Mouse (Mus musculus) bone marrow, adult 2 months (tissue): Measurements from ENCODE around the gene Pfdn2. TPM values are rescaled to one million over a fixed set of nuclear protein-coding genes. Genes with fewer than 3 reads are reported as not detected.

Experiments used
- H3K27ac ChIP-seq: fragments of 200-500 bp; 2 replicates; pipeline ENCODE4 v1.5.1; 2012; ENCODE audit warnings: low read depth, mild to moderate bottlenecking, control low read depth, inconsistent platforms, low read length; ENCODE audit not compliant: control insufficient read depth, poor library complexity, insufficient read depth
- H3K4me1 ChIP-seq: fragments of 200-500 bp; 2 replicates; pipeline ENCODE4 v1.6.1; 2011; ENCODE audit warnings: low read length; ENCODE audit not compliant: control insufficient read depth, insufficient read depth
- H3K4me3 ChIP-seq: fragments of 200-500 bp; replicated peaks from 2 replicates; pipeline ENCODE3; 2011; ENCODE audit warnings: mild to moderate bottlenecking, low read depth, low read length, control low read depth; ENCODE audit not compliant: control insufficient read depth
- CTCF ChIP-seq: fragments of 200-500 bp; IDR thresholded peaks from 2 replicates; pipeline ENCODE4 v1.5.1; 2011; ENCODE audit warnings: low read length, control low read depth; ENCODE audit not compliant: control insufficient read depth, insufficient read depth
- POLR2A ChIP-seq: fragments of 200-500 bp; IDR thresholded peaks from 2 replicates; pipeline ENCODE4 v1.6.1; 2011; ENCODE audit warnings: low read depth, mild to moderate bottlenecking, control low read depth, low read length, borderline replicate concordance; ENCODE audit not compliant: control insufficient read depth
- WGBS: fragments of 180-500 bp; shearing (Covaris S2); methylation state at CpG from one replicate; pipeline ENCODE4 v1.1.7; 2018; 5-methylcytosine and 5-hydroxymethylcytosine counted together
- polyA plus RNA-seq: library from polyadenylated mRNA; stranded (reverse); fragments of >200 nt; gene quantifications from 2 replicates; pipeline ENCODE4 v1.2.4, GENCODE M21; 2011; ENCODE audit warnings: low replicate concordance; ENCODE audit not compliant: missing spikeins, insufficient read depth, insufficient read length

Gene Pfdn2
- polyA plus RNA-seq, 1 experiment: 94.4 TPM

- TF ChIP-seq CTCF (no peak), POLR2A (0 out of 2 replicates have a peak, but pooled peaks have one; percentile 20)
- Histone ChIP-seq H3K27ac (no peak within 1 kb of the TSS), H3K4me1 (no peaks in the 10 kb centered on the region; the same call in 1 of the 2 replicates), H3K4me3 (peak within 1 kb of the TSS; percentile 77)
- 1% methylated on average over 21 of the region's 21 CpGs for WGBS
These were observed 15.2 kb downstream of the Pfdn2 start, which contains the start of gene Klhdc9 for GRCm38 (mm10) chr1:171360656-171361055. Gene Klhdc9 (minus strand): TSS chr1:171360798.

GRCm38 (mm10) chr1:171361106-171362103, 15.9 kb downstream of the Pfdn2 start:
- peak overlapping the region; percentile 77 for H3K4me3 ChIP-seq
- H3K27ac ChIP-seq: no peak overlapping the region
- H3K4me1 ChIP-seq: peaks cover 2% of the 10 kb centered on the region; the same call in 1 of the 2 replicates
- 46% methylated on average over 16 of the region's 16 CpGs for WGBS
- TF ChIP-seq POLR2A (no peak), CTCF (peak; percentile 87)

- 47% methylated on average over 7 of the region's 7 CpGs for WGBS
- H3K27ac ChIP-seq: no peak overlapping the region
- H3K4me3 ChIP-seq: no peak overlapping the region
- peaks cover 2% of the 10 kb centered on the region; the same call in 1 of the 2 replicates for H3K4me1 ChIP-seq
- TF ChIP-seq POLR2A: no peak
- no peak for TF ChIP-seq CTCF
These were observed 20.5 kb downstream of the Pfdn2 start for GRCm38 (mm10) chr1:171365934-171366333.

GRCm38 (mm10) chr1:171369845-171370556, 24.5 kb downstream of the Pfdn2 start, which contains the start of gene Nectin4:
Gene Nectin4 (plus strand): TSS chr1:171370099.
- no peak within 1 kb of the TSS; the same call in 1 of the 2 replicates for H3K27ac ChIP-seq
- H3K4me3 ChIP-seq: peak within 1 kb of the TSS; percentile 29
- no peak for TF ChIP-seq CTCF
- TF ChIP-seq POLR2A: no peak
- peaks cover 2% of the 10 kb centered on the region; the same call in 1 of the 2 replicates for H3K4me1 ChIP-seq
- WGBS: 17% methylated on average over 20 of the region's 20 CpGs

GRCm38 (mm10) chr1:171372880-171373279, 27.4 kb downstream of the Pfdn2 start:
- Histone ChIP-seq H3K27ac (no peak overlapping the region), H3K4me1 (peaks cover 3% of the 10 kb centered on the region), H3K4me3 (no peak overlapping the region)
- TF ChIP-seq CTCF: no peak
- TF ChIP-seq POLR2A: no peak
- 74% methylated on average over 3 of the region's 3 CpGs for WGBS

GRCm38 (mm10) chr1:171373946-171374345, 28.5 kb downstream of the Pfdn2 start:
- no peak for TF ChIP-seq POLR2A
- no peak for TF ChIP-seq CTCF
- Histone ChIP-seq H3K27ac (no peak overlapping the region), H3K4me1 (peaks cover 3% of the 10 kb centered on the region), H3K4me3 (no peak overlapping the region)
- WGBS: 14% methylated on average over 4 of the region's 4 CpGs

GRCm38 (mm10) chr1:171375646-171376097, 30.2 kb downstream of the Pfdn2 start:
- TF ChIP-seq POLR2A (no peak), CTCF (no peak)
- Histone ChIP-seq H3K27ac (no peak overlapping the region; the same call in 1 of the 2 replicates), H3K4me3 (no peak overlapping the region), H3K4me1 (peaks cover 3% of the 10 kb centered on the region)
- 41% methylated on average over 9 of the region's 9 CpGs for WGBS

- H3K27ac ChIP-seq: no peak overlapping the region
- WGBS: 79% methylated on average over 6 of the region's 6 CpGs
- no peak overlapping the region for H3K4me3 ChIP-seq
- TF ChIP-seq CTCF (no peak), POLR2A (no peak)
- peaks cover 5% of the 10 kb centered on the region for H3K4me1 ChIP-seq
These were observed 32.8 kb downstream of the Pfdn2 start for GRCm38 (mm10) chr1:171378298-171378697.
